Mouse (Mus musculus) layer of hippocampus, postnatal 14 days (tissue): ENCODE data around the gene Tifa. TPM values are rescaled to one million over a fixed set of nuclear protein-coding genes. Genes with fewer than 3 reads are reported as not detected.

ENCODE experiments used
- DNase-seq, 2 experiments: peaks; one replicate each; pipeline ENCODE4 v3.0.0; 2021 to 2022; ENCODE audit warnings: low spot score in 2 of 2, mixed read lengths in 1 of 2
- total RNA-seq, 2 experiments: library from RNA; stranded (reverse); gene quantifications; 2 replicates each; pipeline ENCODE4 v1.2.3; 2021

Gene Tifa
- total RNA-seq, 2 experiments from 2014 or later = 4.2 to 5.0 TPM

DNA sequence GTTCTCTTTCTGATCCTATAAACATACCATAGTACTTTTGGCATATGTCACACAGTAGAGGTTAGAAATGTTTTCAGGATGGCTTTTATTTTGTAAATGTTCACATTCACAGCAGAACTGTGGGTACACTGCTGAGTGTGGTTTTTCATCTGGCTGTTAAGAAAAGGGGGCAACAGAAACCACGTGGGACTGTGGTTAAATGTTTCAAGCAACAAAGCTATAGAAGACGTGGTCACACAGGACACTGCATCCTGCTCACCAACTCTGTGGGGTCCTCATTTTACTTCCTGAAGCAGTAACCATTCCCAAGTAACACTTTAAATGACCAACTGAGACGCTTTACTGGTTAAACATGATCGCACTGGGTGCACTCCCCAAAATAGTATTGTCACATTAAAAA, 72.9 kb downstream of the Tifa start:
- no peak for DNase-seq

- DNase-seq = no peak
These were observed 74.0 kb downstream of the Tifa start for GRCm38 (mm10) chr3:127863571-127863970.

- no peak for DNase-seq
These were observed 74.6 kb downstream of the Tifa start for GRCm38 (mm10) chr3:127864242-127864641.

GRCm38 (mm10) chr3:127868046-127868758, 78.6 kb downstream of the Tifa start:
- DNase-seq = no peak

DNA sequence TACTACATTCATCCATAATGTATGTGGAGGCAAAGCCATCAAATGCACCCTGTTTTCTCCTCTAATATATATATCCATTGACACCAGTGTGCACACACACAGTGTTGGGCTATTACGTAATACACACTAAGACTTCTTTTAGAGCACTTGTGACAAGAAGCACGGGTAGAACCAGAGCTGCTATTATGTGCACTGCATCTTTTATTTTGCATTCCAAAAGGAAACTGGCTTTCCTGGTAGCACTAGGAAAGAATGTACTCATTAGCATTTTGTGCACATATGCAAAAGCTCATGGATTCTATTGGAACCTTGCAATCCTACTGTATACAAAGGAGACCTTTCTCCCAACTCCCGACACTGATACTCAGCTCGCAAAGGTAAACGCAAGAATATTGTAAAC, 79.3 kb downstream of the Tifa start:
- DNase-seq = no peak

- no peak for DNase-seq
These were observed 82.0 kb downstream of the Tifa start for GRCm38 (mm10) chr3:127871575-127871974.

GRCm38 (mm10) chr3:127874254-127874883, 84.8 kb downstream of the Tifa start:
- no peak for DNase-seq

DNA sequence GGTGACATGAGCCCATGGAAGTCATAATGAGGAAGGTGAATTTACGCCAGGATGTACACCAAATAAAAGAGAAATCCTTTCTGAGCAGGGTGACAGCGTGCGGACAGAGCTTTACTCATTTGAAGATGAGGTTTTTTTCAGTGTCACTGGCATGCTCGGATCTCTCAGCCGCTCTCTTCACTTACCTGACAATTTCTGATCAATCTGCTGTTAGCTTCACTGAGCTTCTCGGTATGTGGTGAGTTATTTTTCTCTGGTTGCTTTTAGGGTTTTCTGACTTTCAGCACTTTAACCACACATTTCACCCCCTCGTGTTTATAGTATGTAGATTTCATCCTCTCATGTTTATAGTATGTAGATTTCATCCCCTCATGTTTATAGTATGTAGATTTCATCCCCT, 85.5 kb downstream of the Tifa start:
- DNase-seq = no peak

DNA sequence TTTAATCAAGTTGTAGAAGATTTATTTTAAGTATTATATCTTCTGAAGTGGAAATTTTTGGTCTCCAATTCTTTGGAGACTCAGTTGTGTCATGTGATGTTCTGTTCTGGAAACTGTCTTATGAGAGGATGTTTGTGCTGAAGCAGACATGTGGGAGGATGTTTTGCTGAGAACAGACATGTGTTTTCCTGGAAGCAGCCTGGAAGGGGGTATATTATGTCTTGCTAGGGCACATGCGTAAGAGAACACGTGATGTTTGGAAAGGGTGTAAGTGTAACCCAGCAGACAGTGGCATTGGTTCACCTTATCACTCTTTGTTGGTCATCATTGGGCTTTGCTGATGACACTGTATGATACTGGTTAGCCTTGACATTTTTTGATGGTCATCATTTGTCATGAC, 85.9 kb downstream of the Tifa start:
- no peak for DNase-seq

- no peak for DNase-seq
These were observed 90.4 kb downstream of the Tifa start for GRCm38 (mm10) chr3:127879968-127880367.

- no peak for DNase-seq
These were observed 92.1 kb downstream of the Tifa start for GRCm38 (mm10) chr3:127881684-127882083.

Other genes starting within 250 kb of the Tifa start
- 10 to 100 TPM; 14.6 to 16.5 TPM for gene Larp7, start 236.5 kb upstream of the Tifa start, total RNA-seq
- 1 to 10 TPM; 2.6 to 3.4 TPM for gene Zgrf1, start 236.3 kb upstream of the Tifa start, total RNA-seq
- 1 to 10 TPM; 2.4 to 2.8 TPM for gene Neurog2, start 156.7 kb upstream of the Tifa start, total RNA-seq
- gene Alpk1, start 9.3 kb upstream of the Tifa start, total RNA-seq = 10 to 100 TPM; 11.4 to 13.3 TPM
- gene Ap1ar, start 47.7 kb downstream of the Tifa start, total RNA-seq = 10 to 100 TPM; 67.6 to 68.7 TPM
- 1 to 10 TPM; 3.5 to 4.9 TPM for gene Fam241a, start 106.5 kb downstream of the Tifa start, total RNA-seq